In the genomic region with DNA sequence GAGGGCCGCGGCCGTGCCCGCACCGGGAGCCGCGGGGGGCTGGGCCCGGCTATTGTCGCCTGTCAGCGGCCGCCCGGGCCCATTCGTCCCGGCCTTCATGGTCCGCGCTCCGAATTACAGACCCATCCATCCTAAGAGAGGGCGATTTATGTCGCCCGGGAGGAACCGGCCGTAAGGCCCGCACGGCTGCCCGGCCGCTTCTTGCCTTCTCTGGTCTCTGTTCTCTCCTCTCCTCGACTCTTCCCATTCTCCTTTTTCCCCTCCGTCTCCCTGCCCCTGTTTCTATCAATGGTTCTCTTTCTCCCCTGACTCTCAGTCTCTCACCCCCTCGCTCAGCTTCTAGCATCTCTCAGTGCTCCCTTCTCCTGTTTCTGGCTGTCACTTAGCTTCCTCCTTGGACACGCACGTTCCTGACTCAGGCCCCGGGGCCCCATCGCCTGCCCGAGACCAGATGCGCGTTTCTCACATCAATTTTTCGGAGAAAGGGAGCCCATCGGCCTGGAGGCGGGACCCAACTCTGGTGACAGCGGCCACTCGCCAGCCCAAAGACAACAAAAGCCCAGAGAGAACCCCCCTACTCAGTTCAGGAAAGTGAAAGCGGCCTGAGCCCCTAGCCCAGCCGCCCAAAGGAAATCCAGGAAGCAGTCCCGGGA, we compare ENCODE assay signal across 9 mouse cellular contexts. TPM values are rescaled to one million over a fixed set of nuclear protein-coding genes. Genes with fewer than 3 reads are reported as not detected.
DNase-seq lines count a peak whose midpoint lies in the region; ATAC-seq and TF ChIP-seq lines count a peak whose summit lies in the region.
"Had no signal": no experiment of that assay in that cellular context is flagged by ENCODE, and none has a peak within 500 bp of the region (broad histone marks: within the 10 kb centered on the region; RNA-seq: fewer than 3 reads in every experiment).

No protein-coding gene starts in this region.

- H3K4me1 ChIP-seq in heart, embryonic 11.5 days (ENCODE audit: control insufficient read depth, insufficient read depth, low read length): peaks cover 25% of the 10 kb centered on the region
- peaks cover 41% of the 10 kb centered on the region for H3K4me1 ChIP-seq in embryonic facial prominence, embryonic 10.5 days
- H3K4me1 ChIP-seq in hindbrain, embryonic 16.5 days (ENCODE audit: control insufficient read depth, insufficient read depth, low read depth, low read length): peaks cover 7% of the 10 kb centered on the region

- no peak for ATAC-seq in heart, embryonic 11.5 days (replicated peaks; ENCODE audit: insufficient number of reproducible peaks, low FRiP score, low TSS enrichment)
- peak; percentile 32; the same call in 1 of the 2 replicates for ATAC-seq in hindbrain, embryonic 16.5 days
- no peak for ATAC-seq in activated CD4-positive, CD25-positive, alpha-beta regulatory T cell, adult 4 months

- no peak for DNase-seq in heart, postnatal 4 days
- peak; percentile 63 for DNase-seq in embryonic facial prominence, embryonic 10.5 days (ENCODE audit: low spot score)
- no peak for DNase-seq in cerebellum, adult 9-11 months
- no peak for DNase-seq in frontal cortex, postnatal 25 days (ENCODE audit: low spot score in 2 of 2)

- under 1% methylated on average over 44 of the region's 44 CpGs for WGBS in heart, embryonic 11.5 days (ENCODE audit: insufficient replicate concordance)
- under 1% methylated on average over 44 of the region's 44 CpGs for WGBS in embryonic facial prominence, embryonic 10.5 days
- under 1% methylated on average over 44 of the region's 44 CpGs for WGBS in hindbrain, embryonic 16.5 days

- no peaks in the 10 kb centered on the region for H3K36me3 ChIP-seq in heart, embryonic 11.5 days (ENCODE audit: control insufficient read depth, insufficient read depth, low read length)
- H3K36me3 ChIP-seq in embryonic facial prominence, embryonic 10.5 days (replicated peaks): no peaks in the 10 kb centered on the region
- no peaks in the 10 kb centered on the region for H3K36me3 ChIP-seq in hindbrain, embryonic 16.5 days (ENCODE audit: control insufficient read depth, insufficient read depth, low read length)
- H3K36me3 ChIP-seq in myocyte (ENCODE audit: control insufficient read depth, insufficient read depth): no peaks in the 10 kb centered on the region

- no peaks in the 10 kb centered on the region for H3K9me3 ChIP-seq in heart, embryonic 11.5 days (replicated peaks; ENCODE audit: control insufficient read depth, low read length)
- H3K9me3 ChIP-seq in embryonic facial prominence, embryonic 10.5 days: no peaks in the 10 kb centered on the region
- H3K9me3 ChIP-seq in hindbrain, embryonic 16.5 days (ENCODE audit: control insufficient read depth, low read length): no peaks in the 10 kb centered on the region

- peak overlapping the region; percentile 33 for H3K4me2 ChIP-seq in heart, embryonic 11.5 days
- H3K4me2 ChIP-seq in hindbrain, embryonic 16.5 days (ENCODE audit: low read length): peak overlapping the region; percentile 53
- peak overlapping the region; percentile 50 for H3K4me2 ChIP-seq in myocyte (ENCODE audit: low read depth)

- H3K27ac ChIP-seq in heart, embryonic 11.5 days (ENCODE audit: low read depth, low read length): no peak overlapping the region
- peak overlapping the region; percentile 30; the same call in 1 of the 2 replicates for H3K27ac ChIP-seq in embryonic facial prominence, embryonic 10.5 days (replicated peaks)
- H3K27ac ChIP-seq in hindbrain, embryonic 16.5 days (ENCODE audit: low read depth, low read length): peak overlapping the region; percentile 84

- no peak for TF ChIP-seq POLR2A in myocyte (IDR thresholded peaks at IDR 0.05; ENCODE audit: insufficient read length, low read depth)

- H3K27me3 ChIP-seq in heart, embryonic 11.5 days (ENCODE audit: control insufficient read depth, insufficient read depth, low read length): peaks cover 93% of the 10 kb centered on the region
- peaks cover 100% of the 10 kb centered on the region for H3K27me3 ChIP-seq in embryonic facial prominence, embryonic 10.5 days (replicated peaks; ENCODE audit: low read depth, poor library complexity, severe bottlenecking)
- H3K27me3 ChIP-seq in hindbrain, embryonic 16.5 days (replicated peaks; ENCODE audit: control insufficient read depth, insufficient read depth, low read length): peaks cover 34% of the 10 kb centered on the region
- peaks cover 97% of the 10 kb centered on the region for H3K27me3 ChIP-seq in myocyte (ENCODE audit: control insufficient read depth, insufficient read depth, insufficient read length)

- H3ac ChIP-seq in myocyte (ENCODE audit: control insufficient read depth, insufficient read length): no peak overlapping the region

- H3K4me3 ChIP-seq in heart, embryonic 11.5 days (ENCODE audit: low read depth, low read length): peak overlapping the region; percentile 19
- H3K4me3 ChIP-seq in embryonic facial prominence, embryonic 10.5 days: peak overlapping the region; percentile 43
- peak overlapping the region; percentile 48 for H3K4me3 ChIP-seq in hindbrain, embryonic 16.5 days (ENCODE audit: low read length)
- H3K4me3 ChIP-seq in myocyte: no peak overlapping the region

- H3K79me2 ChIP-seq in myocyte (ENCODE audit: control insufficient read depth, insufficient read depth): no peaks in the 10 kb centered on the region

- H3K9ac ChIP-seq in heart, embryonic 11.5 days (ENCODE audit: low read depth, low read length): no peak overlapping the region
- H3K9ac ChIP-seq in hindbrain, embryonic 16.5 days (ENCODE audit: low read depth, low read length): peak overlapping the region; percentile 61

TF ChIP-seq in myocyte, 11 proteins besides CTCF, POLR2A, EP300 and RAD21:
- TF ChIP-seq TCF3 (IDR thresholded peaks at IDR 0.05; ENCODE audit: insufficient read length, low read depth): no peak
- no peak for TF ChIP-seq TCF12 (IDR thresholded peaks at IDR 0.05; ENCODE audit: insufficient read depth, poor library complexity, severe bottlenecking)
- TF ChIP-seq MYOG (IDR thresholded peaks at IDR 0.05; ENCODE audit: control insufficient read depth in 1 of 3, insufficient read depth in 1 of 3, insufficient read length in 2 of 3, low read depth in 2 of 3): no peak
- no peak for TF ChIP-seq POLR2AphosphoS2 (IDR thresholded peaks at IDR 0.05; ENCODE audit: insufficient read length, low read depth)
- no peak for TF ChIP-seq SRF (IDR thresholded peaks at IDR 0.05; ENCODE audit: control insufficient read depth, insufficient read length, low read depth)
- no peak for TF ChIP-seq MYOD1 (IDR thresholded peaks at IDR 0.05; ENCODE audit: control insufficient read depth in 1 of 3, insufficient read length in 2 of 3, low read depth in 2 of 3)
- no peak for TF ChIP-seq CEBPB (IDR thresholded peaks at IDR 0.05; ENCODE audit: insufficient read depth, poor library complexity, severe bottlenecking)
- no peak for TF ChIP-seq REST (IDR thresholded peaks at IDR 0.05; ENCODE audit: insufficient read depth, insufficient read length)
- TF ChIP-seq E2F4 (IDR thresholded peaks at IDR 0.05; ENCODE audit: insufficient read depth): no peak
- no peak for TF ChIP-seq USF1 (IDR thresholded peaks at IDR 0.05; ENCODE audit: low read depth)
- TF ChIP-seq MAX (IDR thresholded peaks at IDR 0.05; ENCODE audit: low read depth): no peak

RNA-seq across cellular contexts. Expression of gene Lbx1, which starts 4.1 kb away (rescaled TPM):
- polyA plus RNA-seq in heart, embryonic 11.5 days (2014; fragmentation: Nextera tagmentation; extraction: Ambion mirVana): 0.08 and 0.16 TPM in 2 replicates
- total RNA-seq in heart, postnatal 4 days (2021): not detected
- 0.22 and 0.40 TPM in 2 replicates for polyA plus RNA-seq in embryonic facial prominence, embryonic 10.5 days (2016; fragmentation: Nextera tagmentation; extraction: Ambion mirVana)
- 6.9 and 7.3 TPM in 2 replicates for polyA plus RNA-seq in hindbrain, embryonic 16.5 days (2015; fragmentation: Nextera tagmentation; extraction: Ambion mirVana)
- polyA plus RNA-seq in myocyte (2012; fragmentation: generic; extraction: Trizol): 0.22 TPM
- polyA plus RNA-seq in activated CD4-positive, CD25-positive, alpha-beta regulatory T cell, adult 4 months (2017; shearing (Covaris generic)): not detected
- polyA plus RNA-seq: liver, embryonic 16.5 days had no signal
